Mouse (Mus musculus): ENCODE measurements around the gene Unc45a. TPM values are rescaled to one million over a fixed set of nuclear protein-coding genes. Genes with fewer than 3 reads are reported as not detected.

The Unc45a gene
- polyA plus RNA-seq, 1 experiment, result 105 TPM

DNA sequence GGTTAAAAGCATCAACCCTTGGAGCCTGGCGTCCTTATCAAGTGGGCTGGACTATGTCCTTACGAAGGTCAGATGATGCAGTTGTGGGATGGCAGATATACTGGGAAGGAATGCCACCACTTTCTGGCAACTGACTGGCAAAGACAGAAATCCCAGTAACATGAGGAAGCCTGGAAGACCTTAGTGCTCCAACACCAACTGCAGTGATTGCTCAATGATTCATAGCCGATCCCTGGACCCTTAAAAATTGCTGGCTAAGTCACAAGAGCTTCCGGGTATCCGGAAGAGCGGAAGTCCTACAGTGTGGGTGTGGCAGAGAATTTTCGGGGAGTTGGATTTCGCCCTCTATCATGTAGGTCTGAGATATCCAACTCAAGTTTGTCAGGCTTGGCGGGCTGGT lies 5.4 kb upstream of the Unc45a start:
- no peak for DNase-seq
- Histone ChIP-seq H3K27me3 (ENCODE audit: control insufficient read depth, insufficient read depth, low read length) (no peaks in the 10 kb centered on the region), H3K36me3 (ENCODE audit: control insufficient read depth, insufficient read depth, low read length) (peaks cover 12% of the 10 kb centered on the region), H3K4me3 (ENCODE audit: control insufficient read depth, insufficient read depth, low read length) (no peak overlapping the region), H3K4me1 (replicated peaks; ENCODE audit: control insufficient read depth, insufficient read depth, low read length) (peaks cover 6% of the 10 kb centered on the region), H3K27ac (ENCODE audit: control insufficient read depth, insufficient read depth, low read length) (no peak overlapping the region)
- 96% methylated on average over 9 of the region's 9 CpGs for WGBS
- TF ChIP-seq CTCF (IDR thresholded peaks at IDR 0.05; ENCODE audit: borderline replicate concordance, control insufficient read depth, extremely low read depth, insufficient read depth, low read length, poor library complexity) (no peak), POLR2A (IDR thresholded peaks at IDR 0.05; ENCODE audit: control insufficient read depth, extremely low read depth, insufficient read depth, low read length, poor library complexity) (no peak)

DNA sequence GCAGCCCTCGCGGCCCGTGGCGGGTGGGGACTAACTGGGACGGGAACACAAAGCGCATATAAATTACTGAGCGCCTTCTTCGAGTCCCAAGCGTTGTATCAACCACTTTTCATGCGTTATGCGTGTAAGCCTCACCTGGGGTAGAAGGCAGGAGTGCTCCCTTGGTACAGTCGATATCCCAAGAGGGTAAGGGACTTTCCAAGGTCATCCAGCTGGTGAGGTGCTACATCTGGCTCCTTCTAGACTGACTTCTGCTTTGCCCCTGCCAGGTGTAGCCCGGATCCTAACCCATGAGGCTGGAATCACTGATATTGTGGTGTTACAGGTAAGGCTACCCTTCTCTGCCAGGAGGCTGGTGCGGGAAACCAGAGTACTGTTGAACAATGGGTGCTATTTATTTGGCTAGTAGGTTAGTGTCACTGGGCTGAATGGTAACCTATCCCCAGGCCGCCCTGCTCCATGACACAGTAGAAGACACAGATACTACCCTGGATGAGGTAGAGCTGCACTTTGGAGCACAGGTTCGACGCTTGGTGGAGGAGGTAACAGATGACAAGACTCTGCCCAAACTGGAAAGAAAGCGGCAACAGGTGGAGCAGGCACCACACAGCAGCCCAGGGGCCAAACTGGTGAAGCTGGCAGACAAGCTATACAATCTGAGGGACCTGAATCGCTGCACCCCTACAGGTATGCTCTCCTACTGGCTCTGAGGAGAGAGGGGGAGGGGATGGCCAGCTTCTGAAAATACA lies 2.6 kb upstream of the Unc45a start:
- H3K27me3 ChIP-seq (ENCODE audit: control insufficient read depth, insufficient read depth, low read length), result no peaks in the 10 kb centered on the region
- 26% methylated on average over 19 of the region's 19 CpGs for WGBS
- DNase-seq, result no peak
- TF ChIP-seq POLR2A (IDR thresholded peaks at IDR 0.05; ENCODE audit: control insufficient read depth, extremely low read depth, insufficient read depth, low read length, poor library complexity) (no peak), CTCF (IDR thresholded peaks at IDR 0.05; ENCODE audit: borderline replicate concordance, control insufficient read depth, extremely low read depth, insufficient read depth, low read length, poor library complexity) (0 out of 2 replicates have a peak, but pooled peaks have one; percentile 4)
- peak overlapping the region; percentile 52 for H3K4me3 ChIP-seq (ENCODE audit: control insufficient read depth, insufficient read depth, low read length)
- H3K27ac ChIP-seq (ENCODE audit: control insufficient read depth, insufficient read depth, low read length), result no peak overlapping the region
- no peaks in the 10 kb centered on the region for H3K36me3 ChIP-seq (ENCODE audit: control insufficient read depth, insufficient read depth, low read length)
- peaks cover 19% of the 10 kb centered on the region for H3K4me1 ChIP-seq (replicated peaks; ENCODE audit: control insufficient read depth, insufficient read depth, low read length)

DNA sequence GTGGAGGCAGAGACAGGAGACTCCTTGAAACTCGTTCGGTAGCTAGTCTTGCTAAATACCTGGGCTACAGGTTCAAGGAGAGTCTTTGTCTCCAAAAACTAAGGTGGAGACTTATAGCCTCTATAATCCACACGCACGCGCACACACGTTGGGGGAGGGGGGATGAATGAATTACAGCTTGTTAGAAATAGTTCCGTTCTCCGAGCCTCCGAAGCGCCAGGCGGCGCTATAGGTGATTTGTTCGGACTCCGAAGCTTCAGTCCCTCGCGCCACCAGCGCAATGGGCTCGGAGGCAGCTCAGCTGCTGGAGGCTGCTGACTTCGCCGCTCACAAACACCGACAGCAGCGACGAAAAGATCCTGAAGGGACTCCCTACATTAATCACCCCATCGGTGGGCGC lies 2.1 kb upstream of the Unc45a start, which contains the start of gene Hddc3:
TSS of gene Hddc3 (plus strand) at position 247 of the 400 bp plus-strand sequence.
- Histone ChIP-seq H3K4me1 (replicated peaks; ENCODE audit: control insufficient read depth, insufficient read depth, low read length) (peaks cover 19% of the 10 kb centered on the region), H3K36me3 (ENCODE audit: control insufficient read depth, insufficient read depth, low read length) (no peaks in the 10 kb centered on the region), H3K4me3 (ENCODE audit: control insufficient read depth, insufficient read depth, low read length) (peak within 1 kb of the TSS; percentile 52), H3K27ac (ENCODE audit: control insufficient read depth, insufficient read depth, low read length) (no peak within 1 kb of the TSS), H3K27me3 (ENCODE audit: control insufficient read depth, insufficient read depth, low read length) (no peaks in the 10 kb centered on the region)
- DNase-seq, result peak; percentile 95
- 2% methylated on average over 25 of the region's 25 CpGs for WGBS
- TF ChIP-seq CTCF (IDR thresholded peaks at IDR 0.05; ENCODE audit: borderline replicate concordance, control insufficient read depth, extremely low read depth, insufficient read depth, low read length, poor library complexity) (peak; percentile 84; the same call in 1 of the 2 replicates), POLR2A (IDR thresholded peaks at IDR 0.05; ENCODE audit: control insufficient read depth, extremely low read depth, insufficient read depth, low read length, poor library complexity) (peak; percentile 85)

DNA sequence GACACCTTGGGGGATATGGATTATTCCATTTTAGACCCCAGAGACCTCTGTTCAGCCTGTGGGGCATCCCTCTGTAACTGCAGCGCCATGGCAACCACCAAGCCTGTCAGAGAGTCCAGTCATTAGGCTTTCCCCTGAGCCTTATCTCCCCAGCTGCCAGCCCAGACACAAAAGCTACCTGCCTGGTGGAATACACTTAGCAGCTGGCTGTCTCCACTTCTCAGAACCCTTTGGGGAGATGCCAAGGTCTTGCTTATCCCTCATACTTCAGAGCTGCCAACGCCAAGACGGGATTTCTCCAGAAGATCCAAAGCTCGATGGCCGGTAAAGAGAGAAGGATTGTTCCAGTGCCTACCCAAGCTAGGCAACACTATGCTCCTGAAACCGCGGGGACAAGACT lies 988 bp upstream of the Unc45a start:
- Histone ChIP-seq H3K36me3 (ENCODE audit: control insufficient read depth, insufficient read depth, low read length) (peaks cover 3% of the 10 kb centered on the region; the same call in 1 of the 2 replicates), H3K4me1 (replicated peaks; ENCODE audit: control insufficient read depth, insufficient read depth, low read length) (peaks cover 19% of the 10 kb centered on the region), H3K27me3 (ENCODE audit: control insufficient read depth, insufficient read depth, low read length) (no peaks in the 10 kb centered on the region), H3K27ac (ENCODE audit: control insufficient read depth, insufficient read depth, low read length) (no peak overlapping the region), H3K4me3 (ENCODE audit: control insufficient read depth, insufficient read depth, low read length) (no peak overlapping the region)
- WGBS, result 92% methylated on average over 7 of the region's 7 CpGs
- no peak for DNase-seq
- TF ChIP-seq POLR2A (IDR thresholded peaks at IDR 0.05; ENCODE audit: control insufficient read depth, extremely low read depth, insufficient read depth, low read length, poor library complexity) (no peak), CTCF (IDR thresholded peaks at IDR 0.05; ENCODE audit: borderline replicate concordance, control insufficient read depth, extremely low read depth, insufficient read depth, low read length, poor library complexity) (no peak)

DNA sequence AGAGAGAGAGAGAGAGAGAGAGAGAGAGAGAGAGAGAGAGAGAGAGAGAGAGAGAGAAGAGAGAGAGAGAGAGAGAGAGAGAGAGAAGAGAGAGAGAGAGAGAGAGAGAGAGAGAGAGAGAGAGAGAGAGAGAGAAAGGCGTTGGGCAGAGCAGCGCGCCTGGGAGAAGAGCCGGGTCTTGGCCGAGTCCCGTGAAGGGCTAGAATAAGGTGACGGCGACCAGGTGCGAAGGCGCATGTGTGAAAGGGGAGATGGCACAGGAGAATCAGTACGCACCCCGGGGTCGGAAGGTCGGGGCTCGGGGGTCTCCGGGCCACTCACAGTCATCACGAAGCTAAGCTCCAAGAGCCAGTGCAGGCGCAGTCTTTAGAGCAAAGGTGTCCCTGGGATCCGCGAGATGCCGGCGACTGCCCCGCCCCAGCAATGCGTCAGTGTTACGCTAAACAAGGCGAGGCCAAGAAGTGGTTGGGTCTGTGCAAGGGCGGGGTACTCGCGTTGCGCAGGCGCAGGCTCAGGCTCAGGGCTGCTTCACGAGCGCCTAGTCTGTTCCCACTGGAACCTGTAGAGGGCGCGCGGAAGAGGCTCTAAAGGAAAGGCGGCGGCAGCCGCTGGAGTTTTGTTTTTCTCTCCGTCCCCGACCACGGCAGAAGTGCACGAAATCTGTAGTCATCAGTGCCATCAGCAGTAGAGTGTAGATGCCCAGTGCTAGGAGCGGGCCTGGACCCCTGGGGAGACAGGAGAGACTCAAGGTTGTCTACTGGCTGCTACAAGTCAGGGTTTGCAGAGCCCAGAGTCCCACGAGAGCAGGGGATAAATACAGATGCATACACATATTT lies 794 bp downstream of the Unc45a start:
- DNase-seq, result peak; percentile 98
- H3K4me3 ChIP-seq (ENCODE audit: control insufficient read depth, insufficient read depth, low read length), result peak overlapping the region; percentile 76
- peaks cover 19% of the 10 kb centered on the region for H3K4me1 ChIP-seq (replicated peaks; ENCODE audit: control insufficient read depth, insufficient read depth, low read length)
- TF ChIP-seq POLR2A (IDR thresholded peaks at IDR 0.05; ENCODE audit: control insufficient read depth, extremely low read depth, insufficient read depth, low read length, poor library complexity), result peak; percentile 83
- TF ChIP-seq CTCF (IDR thresholded peaks at IDR 0.05; ENCODE audit: borderline replicate concordance, control insufficient read depth, extremely low read depth, insufficient read depth, low read length, poor library complexity), result peak; percentile 93
- no peaks in the 10 kb centered on the region for H3K27me3 ChIP-seq (ENCODE audit: control insufficient read depth, insufficient read depth, low read length)
- under 1% methylated on average over 45 of the region's 45 CpGs for WGBS
- peak overlapping the region; percentile 75 for H3K27ac ChIP-seq (ENCODE audit: control insufficient read depth, insufficient read depth, low read length)
- peaks cover 18% of the 10 kb centered on the region for H3K36me3 ChIP-seq (ENCODE audit: control insufficient read depth, insufficient read depth, low read length)

DNA sequence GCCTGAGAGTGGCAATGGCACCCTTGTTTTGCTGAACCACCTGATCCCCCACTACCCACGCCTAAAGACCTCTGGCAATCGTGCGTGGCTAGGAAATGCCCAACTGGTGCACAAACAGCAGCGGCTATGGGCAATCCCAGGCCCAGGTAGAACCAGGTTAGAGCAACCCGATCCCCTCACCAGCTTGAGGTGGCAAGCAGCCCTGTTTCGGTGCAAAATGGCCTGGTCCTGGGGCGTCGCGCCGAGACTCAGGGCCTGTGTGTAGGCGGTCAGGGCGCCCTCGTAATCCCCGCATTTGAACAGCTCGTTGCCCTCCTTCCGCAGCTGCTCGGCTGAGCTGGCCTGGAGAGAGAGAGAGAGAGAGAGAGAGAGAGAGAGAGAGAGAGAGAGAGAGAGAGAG lies 1.4 kb downstream of the Unc45a start:
- TF ChIP-seq POLR2A (IDR thresholded peaks at IDR 0.05; ENCODE audit: control insufficient read depth, extremely low read depth, insufficient read depth, low read length, poor library complexity), result no peak
- no peak for TF ChIP-seq CTCF (IDR thresholded peaks at IDR 0.05; ENCODE audit: borderline replicate concordance, control insufficient read depth, extremely low read depth, insufficient read depth, low read length, poor library complexity)
- Histone ChIP-seq H3K4me1 (replicated peaks; ENCODE audit: control insufficient read depth, insufficient read depth, low read length) (peaks cover 19% of the 10 kb centered on the region), H3K4me3 (ENCODE audit: control insufficient read depth, insufficient read depth, low read length) (peak overlapping the region; percentile 76), H3K27ac (ENCODE audit: control insufficient read depth, insufficient read depth, low read length) (peak overlapping the region; percentile 2; the same call in 1 of the 2 replicates), H3K27me3 (ENCODE audit: control insufficient read depth, insufficient read depth, low read length) (no peaks in the 10 kb centered on the region), H3K36me3 (ENCODE audit: control insufficient read depth, insufficient read depth, low read length) (peaks cover 23% of the 10 kb centered on the region)
- WGBS, result 6% methylated on average over 17 of the region's 17 CpGs
- peak; percentile 33 for DNase-seq
